Mouse (Mus musculus): ENCODE measurements around the gene Fgf15. TPM values are rescaled to one million over a fixed set of nuclear protein-coding genes. Genes with fewer than 3 reads are reported as not detected.

Fgf15 gene
- 2.6 TPM in 1 of 2 replicates, not detected in the other for polyA plus RNA-seq (2012; rRNA removed)

DNA sequence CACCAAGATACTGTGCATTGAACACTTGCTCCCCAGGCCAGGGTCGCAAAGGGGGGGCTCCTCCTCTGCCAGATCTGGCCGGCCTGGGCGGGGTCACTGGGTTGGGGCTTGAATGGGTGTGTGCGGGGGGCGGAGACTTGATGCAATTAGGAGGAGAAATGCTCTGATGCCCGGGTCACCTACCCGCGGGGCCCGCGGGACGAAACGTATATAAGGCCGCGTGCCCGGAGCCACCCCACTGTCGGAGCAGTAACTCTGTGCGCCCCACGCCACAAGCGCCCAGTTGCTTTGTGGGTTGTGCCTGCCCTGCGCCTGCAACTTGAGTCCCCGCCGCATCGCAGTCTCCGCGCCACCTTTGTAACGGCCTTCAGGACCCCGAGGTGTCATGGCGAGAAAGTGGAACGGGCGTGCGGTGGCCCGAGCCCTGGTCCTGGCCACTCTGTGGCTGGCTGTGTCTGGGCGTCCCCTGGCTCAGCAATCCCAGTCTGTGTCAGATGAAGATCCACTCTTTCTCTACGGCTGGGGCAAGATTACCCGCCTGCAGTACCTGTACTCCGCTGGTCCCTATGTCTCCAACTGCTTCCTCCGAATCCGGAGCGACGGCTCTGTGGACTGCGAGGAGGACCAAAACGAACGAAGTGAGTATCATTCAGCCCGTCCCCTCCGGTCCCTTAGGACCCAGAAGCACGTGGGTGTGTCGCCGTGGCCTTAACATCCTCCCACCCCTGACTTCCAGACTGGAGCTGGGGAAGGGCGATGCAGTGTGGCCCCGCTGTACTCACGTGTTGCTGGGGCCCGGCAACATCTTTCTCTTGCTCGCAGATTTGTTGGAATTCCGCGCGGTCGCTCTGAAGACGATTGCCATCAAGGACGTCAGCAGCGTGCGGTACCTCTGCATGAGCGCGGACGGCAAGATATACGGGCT, at the start of gene Fgf15:
Gene Fgf15 (plus strand): TSS at position 238 of the 925 bp plus-strand sequence.
- Histone ChIP-seq H3K36me3 (ENCODE audit: control insufficient read depth, insufficient read depth, low read length) (no peaks in the 10 kb centered on the region), H3K27me3 (ENCODE audit: control insufficient read depth, insufficient read depth, low read length) (peaks cover 38% of the 10 kb centered on the region), H3K4me1 (ENCODE audit: control insufficient read depth, insufficient read depth, insufficient read length, low read length) (peaks cover 15% of the 10 kb centered on the region), H3K27ac (ENCODE audit: insufficient read depth, low read depth, low read length) (no peak within 1 kb of the TSS), H3K4me3 (ENCODE audit: low read depth, low read length) (peak within 1 kb of the TSS; percentile 49)
- WGBS: 2% methylated on average over 65 of the region's 65 CpGs
- TF ChIP-seq CTCF (IDR thresholded peaks at IDR 0.05; ENCODE audit: extremely low read depth, insufficient read length, insufficient replicate concordance, low read depth, low read length) (no peak), POLR2A (IDR thresholded peaks at IDR 0.05; ENCODE audit: low read depth, low read length) (no peak)

DNA sequence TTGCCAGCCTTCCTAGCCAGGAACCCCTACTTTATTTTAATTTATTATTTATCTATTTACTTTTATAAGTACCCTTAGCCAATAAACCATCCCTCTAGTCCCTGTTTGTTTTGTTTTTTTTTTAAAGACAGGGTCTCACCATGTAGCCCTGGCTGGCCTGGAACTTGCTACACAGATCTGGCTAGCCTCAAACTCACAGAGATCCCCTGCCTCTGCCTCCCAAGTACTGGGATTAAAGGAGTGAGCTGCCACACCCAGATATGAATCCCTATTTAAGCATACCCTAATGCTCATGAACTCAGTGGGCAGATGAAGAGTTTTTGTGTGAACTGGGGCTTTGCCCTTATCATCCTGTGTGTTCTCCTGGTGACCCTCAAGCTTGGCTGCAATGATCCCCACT, 49.3 kb upstream of the Fgf15 start, which contains the start of gene Fgf4:
Gene Fgf4 (plus strand): TSS at position 301 of the 400 bp plus-strand sequence.
- TF ChIP-seq POLR2A (IDR thresholded peaks at IDR 0.05; ENCODE audit: low read depth, low read length): no peak

GRCm38 (mm10) chr7:144851321-144851720, 45.0 kb upstream of the Fgf15 start:
- TF ChIP-seq POLR2A (IDR thresholded peaks at IDR 0.05; ENCODE audit: low read depth, low read length): no peak
- TF ChIP-seq CTCF (IDR thresholded peaks at IDR 0.05; ENCODE audit: extremely low read depth, insufficient read length, insufficient replicate concordance, low read depth, low read length): no peak
- H3K36me3 ChIP-seq (ENCODE audit: control insufficient read depth, insufficient read depth, low read length): no peaks in the 10 kb centered on the region
- WGBS: 40% methylated on average over 3 of the region's 3 CpGs
- peaks cover 3% of the 10 kb centered on the region; the same call in 1 of the 2 replicates for H3K27me3 ChIP-seq (ENCODE audit: control insufficient read depth, insufficient read depth, low read length)
- no peak overlapping the region for H3K4me3 ChIP-seq (ENCODE audit: low read depth, low read length)
- no peak overlapping the region for H3K27ac ChIP-seq (ENCODE audit: insufficient read depth, low read depth, low read length)
- H3K4me1 ChIP-seq (ENCODE audit: control insufficient read depth, insufficient read depth, insufficient read length, low read length): no peaks in the 10 kb centered on the region

More for the DNA sequence above, 49.3 kb upstream of the Fgf15 start, which contains the start of gene Fgf4:
- Histone ChIP-seq H3K27ac (ENCODE audit: insufficient read depth, low read depth, low read length) (no peak within 1 kb of the TSS), H3K27me3 (ENCODE audit: control insufficient read depth, insufficient read depth, low read length) (no peaks in the 10 kb centered on the region), H3K36me3 (ENCODE audit: control insufficient read depth, insufficient read depth, low read length) (no peaks in the 10 kb centered on the region), H3K4me3 (ENCODE audit: low read depth, low read length) (no peak within 1 kb of the TSS), H3K4me1 (ENCODE audit: control insufficient read depth, insufficient read depth, insufficient read length, low read length) (no peaks in the 10 kb centered on the region)

GRCm38 (mm10) chr7:144854966-144855365, 41.4 kb upstream of the Fgf15 start:
- Histone ChIP-seq H3K27me3 (ENCODE audit: control insufficient read depth, insufficient read depth, low read length) (peaks cover 3% of the 10 kb centered on the region), H3K4me3 (ENCODE audit: low read depth, low read length) (no peak overlapping the region), H3K4me1 (ENCODE audit: control insufficient read depth, insufficient read depth, insufficient read length, low read length) (no peaks in the 10 kb centered on the region), H3K36me3 (ENCODE audit: control insufficient read depth, insufficient read depth, low read length) (no peaks in the 10 kb centered on the region), H3K27ac (ENCODE audit: insufficient read depth, low read depth, low read length) (no peak overlapping the region)
- TF ChIP-seq POLR2A (IDR thresholded peaks at IDR 0.05; ENCODE audit: low read depth, low read length) (no peak), CTCF (IDR thresholded peaks at IDR 0.05; ENCODE audit: extremely low read depth, insufficient read length, insufficient replicate concordance, low read depth, low read length) (no peak)
- 34% methylated on average over 3 of the region's 3 CpGs for WGBS

DNA sequence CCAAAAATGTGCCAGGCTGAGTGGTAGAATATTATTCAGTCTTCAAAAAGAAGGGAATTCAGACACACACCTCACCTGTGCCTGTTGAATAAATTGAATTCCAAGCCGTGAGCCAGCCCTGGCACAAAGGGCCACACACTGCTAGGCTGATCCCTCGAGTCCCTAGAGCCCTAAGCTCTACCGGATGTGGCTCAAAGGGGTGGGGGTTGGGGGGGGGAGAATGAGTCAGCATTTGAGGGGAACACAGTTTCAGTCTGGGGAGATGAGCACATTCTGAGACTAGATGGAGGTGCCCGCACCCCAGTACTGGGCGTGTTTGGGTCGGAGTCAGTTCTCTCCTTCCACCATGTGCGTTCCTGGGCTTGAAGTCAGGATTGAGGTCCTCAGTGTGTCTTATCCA, 39.2 kb upstream of the Fgf15 start:
- H3K4me3 ChIP-seq (ENCODE audit: low read depth, low read length): no peak overlapping the region
- H3K27ac ChIP-seq (ENCODE audit: insufficient read depth, low read depth, low read length): no peak overlapping the region
- no peaks in the 10 kb centered on the region for H3K36me3 ChIP-seq (ENCODE audit: control insufficient read depth, insufficient read depth, low read length)
- peaks cover 24% of the 10 kb centered on the region for H3K27me3 ChIP-seq (ENCODE audit: control insufficient read depth, insufficient read depth, low read length)
- no peak for TF ChIP-seq POLR2A (IDR thresholded peaks at IDR 0.05; ENCODE audit: low read depth, low read length)
- no peak for TF ChIP-seq CTCF (IDR thresholded peaks at IDR 0.05; ENCODE audit: extremely low read depth, insufficient read length, insufficient replicate concordance, low read depth, low read length)
- H3K4me1 ChIP-seq (ENCODE audit: control insufficient read depth, insufficient read depth, insufficient read length, low read length): peaks cover 4% of the 10 kb centered on the region
- WGBS: 77% methylated on average over 7 of the region's 7 CpGs

GRCm38 (mm10) chr7:144857826-144858342, 38.4 kb upstream of the Fgf15 start:
- H3K4me1 ChIP-seq (ENCODE audit: control insufficient read depth, insufficient read depth, insufficient read length, low read length): peaks cover 4% of the 10 kb centered on the region
- no peaks in the 10 kb centered on the region for H3K36me3 ChIP-seq (ENCODE audit: control insufficient read depth, insufficient read depth, low read length)
- H3K27ac ChIP-seq (ENCODE audit: insufficient read depth, low read depth, low read length): no peak overlapping the region
- 76% methylated on average over 3 of the region's 3 CpGs for WGBS
- no peak for TF ChIP-seq POLR2A (IDR thresholded peaks at IDR 0.05; ENCODE audit: low read depth, low read length)
- TF ChIP-seq CTCF (IDR thresholded peaks at IDR 0.05; ENCODE audit: extremely low read depth, insufficient read length, insufficient replicate concordance, low read depth, low read length): no peak
- H3K27me3 ChIP-seq (ENCODE audit: control insufficient read depth, insufficient read depth, low read length): peaks cover 31% of the 10 kb centered on the region
- H3K4me3 ChIP-seq (ENCODE audit: low read depth, low read length): no peak overlapping the region

- peaks cover 38% of the 10 kb centered on the region for H3K27me3 ChIP-seq (ENCODE audit: control insufficient read depth, insufficient read depth, low read length)
- no peak for TF ChIP-seq CTCF (IDR thresholded peaks at IDR 0.05; ENCODE audit: extremely low read depth, insufficient read length, insufficient replicate concordance, low read depth, low read length)
- no peak for TF ChIP-seq POLR2A (IDR thresholded peaks at IDR 0.05; ENCODE audit: low read depth, low read length)
Observed at GRCm38 (mm10) chr7:144858702-144859101, 37.6 kb upstream of the Fgf15 start.

More at GRCm38 (mm10) chr7:144858702-144859101, 37.6 kb upstream of the Fgf15 start:
- WGBS: 91% methylated on average over 1 of the region's 1 CpGs
- peaks cover 4% of the 10 kb centered on the region for H3K4me1 ChIP-seq (ENCODE audit: control insufficient read depth, insufficient read depth, insufficient read length, low read length)
- no peak overlapping the region for H3K4me3 ChIP-seq (ENCODE audit: low read depth, low read length)
- no peaks in the 10 kb centered on the region for H3K36me3 ChIP-seq (ENCODE audit: control insufficient read depth, insufficient read depth, low read length)
- no peak overlapping the region for H3K27ac ChIP-seq (ENCODE audit: insufficient read depth, low read depth, low read length)
